Mouse (Mus musculus): ENCODE results near the gene Asb6. TPM values are rescaled to one million over a fixed set of nuclear protein-coding genes. Genes with fewer than 3 reads are reported as not detected.

Gene Asb6
- polyA plus RNA-seq, 1 experiment = 46.6 TPM

DNA sequence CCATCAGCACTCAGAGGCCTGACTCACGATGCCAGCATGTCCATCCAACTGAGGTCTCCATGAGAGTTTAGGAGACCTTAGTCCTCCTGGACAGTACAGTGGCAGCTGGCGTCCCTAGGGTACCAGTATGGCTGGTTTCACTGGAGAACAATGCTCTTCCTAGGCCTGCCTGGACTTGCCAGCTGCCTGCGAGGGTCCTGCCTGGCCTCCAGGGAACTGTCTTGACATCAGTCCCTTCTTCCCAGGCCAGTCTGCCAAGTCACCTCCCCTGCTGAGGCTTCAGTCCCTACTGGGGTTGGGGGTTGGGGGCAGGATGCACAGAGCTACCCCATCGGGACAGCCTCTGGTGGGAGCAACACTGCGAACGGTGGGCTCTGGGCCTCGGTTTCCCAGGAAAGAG, 38.1 kb downstream of the Asb6 start:
- TF ChIP-seq CTCF (IDR thresholded peaks at IDR 0.05; ENCODE audit: borderline replicate concordance, insufficient read depth, low read depth, low read length) = no peak
- TF ChIP-seq POLR2A (IDR thresholded peaks at IDR 0.05; ENCODE audit: borderline replicate concordance, insufficient read depth, low read length) = no peak
- Histone ChIP-seq H3K27me3 (ENCODE audit: control insufficient read depth, insufficient read depth, low read length) (no peaks in the 10 kb centered on the region), H3K4me1 (ENCODE audit: control insufficient read depth, insufficient read depth, low read length) (no peaks in the 10 kb centered on the region), H3K27ac (ENCODE audit: insufficient read depth, low read length) (no peak overlapping the region), H3K4me3 (replicated peaks; ENCODE audit: insufficient read depth, low read depth, low read length) (no peak overlapping the region)
- WGBS = 70% methylated on average over 7 of the region's 7 CpGs
- no peak for DNase-seq

DNA sequence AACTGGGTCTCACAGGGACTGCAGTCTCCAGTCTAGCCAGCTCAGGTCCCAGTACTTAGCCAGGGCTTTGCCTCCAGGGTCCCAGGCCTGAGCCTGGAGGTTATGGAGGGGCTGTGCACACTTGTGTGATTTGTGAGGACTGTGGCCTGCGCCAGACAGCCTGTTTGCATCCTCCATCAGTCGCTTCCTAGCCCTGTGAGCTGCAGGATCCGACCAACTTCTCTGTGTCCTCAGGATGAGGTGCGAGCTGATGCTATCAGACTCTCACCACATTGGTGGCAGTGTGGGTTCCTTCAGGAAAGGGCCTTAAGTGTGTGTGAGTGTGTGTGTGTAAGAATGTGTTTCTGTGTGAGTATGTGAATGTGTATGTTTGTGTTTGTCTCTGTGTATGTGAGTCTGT, 42.7 kb downstream of the Asb6 start:
- Histone ChIP-seq H3K4me1 (ENCODE audit: control insufficient read depth, insufficient read depth, low read length) (no peaks in the 10 kb centered on the region), H3K4me3 (replicated peaks; ENCODE audit: insufficient read depth, low read depth, low read length) (no peak overlapping the region), H3K27me3 (ENCODE audit: control insufficient read depth, insufficient read depth, low read length) (no peaks in the 10 kb centered on the region), H3K27ac (ENCODE audit: insufficient read depth, low read length) (no peak overlapping the region)
- no peak for DNase-seq
- TF ChIP-seq POLR2A (IDR thresholded peaks at IDR 0.05; ENCODE audit: borderline replicate concordance, insufficient read depth, low read length) (no peak), CTCF (IDR thresholded peaks at IDR 0.05; ENCODE audit: borderline replicate concordance, insufficient read depth, low read depth, low read length) (no peak)
- WGBS = 77% methylated on average over 4 of the region's 4 CpGs

DNA sequence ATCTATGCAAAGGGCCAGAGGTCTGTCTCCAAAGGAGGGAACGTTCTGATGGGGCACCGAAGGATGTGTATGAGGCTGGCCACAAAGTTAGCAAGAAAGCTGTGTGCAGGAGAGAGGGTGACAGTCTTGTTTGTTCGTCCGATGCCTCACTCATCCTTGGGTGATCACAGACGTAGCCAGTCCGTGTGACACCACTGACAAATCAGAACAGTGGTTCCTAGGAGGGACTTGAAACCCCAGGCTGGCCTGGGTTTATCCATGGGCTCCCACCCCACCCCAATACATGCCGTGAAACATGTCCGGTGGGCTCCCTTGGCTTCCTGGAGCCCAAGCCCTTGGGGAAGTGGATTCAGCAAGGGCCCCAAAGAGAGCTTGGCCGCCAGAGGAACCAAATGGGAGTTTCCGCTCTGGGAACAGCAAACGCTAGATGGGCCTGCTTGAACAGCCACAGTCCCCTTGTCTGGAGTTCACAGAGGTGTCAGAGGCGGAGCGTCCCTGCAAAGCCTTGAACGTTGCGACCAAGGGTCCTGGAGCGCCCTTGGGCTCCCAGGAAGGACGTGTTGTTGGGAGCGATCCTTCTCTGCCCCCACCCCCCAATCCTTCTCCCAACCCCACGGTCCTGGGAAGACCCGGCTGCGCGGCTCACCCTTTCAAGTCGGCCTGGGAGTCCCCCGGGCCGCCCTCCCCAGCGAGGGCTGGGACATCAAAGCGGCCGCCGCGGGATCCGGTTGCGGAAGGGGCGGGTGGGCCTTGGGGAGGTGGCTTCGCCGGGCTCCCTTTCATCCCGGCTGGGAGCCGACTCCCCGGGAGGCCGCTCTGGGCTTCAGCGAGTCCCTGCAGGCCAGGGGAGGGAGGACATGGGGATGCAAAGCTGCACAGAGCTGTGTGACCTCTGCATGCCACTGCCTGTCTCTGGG, 45.8 kb downstream of the Asb6 start:
- 43% methylated on average over 40 of the region's 40 CpGs for WGBS
- H3K4me1 ChIP-seq (ENCODE audit: control insufficient read depth, insufficient read depth, low read length) = no peaks in the 10 kb centered on the region
- TF ChIP-seq CTCF (IDR thresholded peaks at IDR 0.05; ENCODE audit: borderline replicate concordance, insufficient read depth, low read depth, low read length) = no peak
- no peak for TF ChIP-seq POLR2A (IDR thresholded peaks at IDR 0.05; ENCODE audit: borderline replicate concordance, insufficient read depth, low read length)
- no peak overlapping the region for H3K4me3 ChIP-seq (replicated peaks; ENCODE audit: insufficient read depth, low read depth, low read length)
- no peaks in the 10 kb centered on the region for H3K27me3 ChIP-seq (ENCODE audit: control insufficient read depth, insufficient read depth, low read length)
- DNase-seq = no peak
- H3K27ac ChIP-seq (ENCODE audit: insufficient read depth, low read length) = 0 out of 2 replicates have a peak overlapping the region, but pooled peaks have one; percentile 26

DNA sequence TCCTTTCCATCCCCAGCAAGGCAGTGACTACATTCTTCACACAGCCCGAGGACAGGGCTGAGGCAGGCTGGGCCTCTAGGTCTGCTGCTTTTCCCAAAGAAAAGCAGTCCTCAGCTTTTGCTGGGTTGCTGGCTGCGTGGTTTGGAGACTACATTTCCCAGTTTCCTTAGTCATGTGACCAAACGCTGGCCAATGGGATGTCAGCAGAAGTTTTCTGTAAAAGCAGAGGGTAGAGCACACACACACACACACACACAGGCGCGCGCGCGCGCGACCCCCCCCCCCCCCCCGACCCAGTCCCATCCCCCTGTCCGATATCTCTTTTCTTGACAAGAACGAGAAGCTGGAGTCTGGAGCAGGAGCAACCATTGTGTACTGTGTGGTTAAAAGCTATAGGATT, 46.8 kb downstream of the Asb6 start:
- TF ChIP-seq POLR2A (IDR thresholded peaks at IDR 0.05; ENCODE audit: borderline replicate concordance, insufficient read depth, low read length) (no peak), CTCF (IDR thresholded peaks at IDR 0.05; ENCODE audit: borderline replicate concordance, insufficient read depth, low read depth, low read length) (no peak)
- 0% methylated on average over 13 of the region's 13 CpGs for WGBS
- H3K27ac ChIP-seq (ENCODE audit: insufficient read depth, low read length) = no peak overlapping the region
- H3K27me3 ChIP-seq (ENCODE audit: control insufficient read depth, insufficient read depth, low read length) = no peaks in the 10 kb centered on the region
- no peaks in the 10 kb centered on the region for H3K4me1 ChIP-seq (ENCODE audit: control insufficient read depth, insufficient read depth, low read length)
- peak; percentile 60 to 66 for DNase-seq
- no peak overlapping the region for H3K4me3 ChIP-seq (replicated peaks; ENCODE audit: insufficient read depth, low read depth, low read length)

DNA sequence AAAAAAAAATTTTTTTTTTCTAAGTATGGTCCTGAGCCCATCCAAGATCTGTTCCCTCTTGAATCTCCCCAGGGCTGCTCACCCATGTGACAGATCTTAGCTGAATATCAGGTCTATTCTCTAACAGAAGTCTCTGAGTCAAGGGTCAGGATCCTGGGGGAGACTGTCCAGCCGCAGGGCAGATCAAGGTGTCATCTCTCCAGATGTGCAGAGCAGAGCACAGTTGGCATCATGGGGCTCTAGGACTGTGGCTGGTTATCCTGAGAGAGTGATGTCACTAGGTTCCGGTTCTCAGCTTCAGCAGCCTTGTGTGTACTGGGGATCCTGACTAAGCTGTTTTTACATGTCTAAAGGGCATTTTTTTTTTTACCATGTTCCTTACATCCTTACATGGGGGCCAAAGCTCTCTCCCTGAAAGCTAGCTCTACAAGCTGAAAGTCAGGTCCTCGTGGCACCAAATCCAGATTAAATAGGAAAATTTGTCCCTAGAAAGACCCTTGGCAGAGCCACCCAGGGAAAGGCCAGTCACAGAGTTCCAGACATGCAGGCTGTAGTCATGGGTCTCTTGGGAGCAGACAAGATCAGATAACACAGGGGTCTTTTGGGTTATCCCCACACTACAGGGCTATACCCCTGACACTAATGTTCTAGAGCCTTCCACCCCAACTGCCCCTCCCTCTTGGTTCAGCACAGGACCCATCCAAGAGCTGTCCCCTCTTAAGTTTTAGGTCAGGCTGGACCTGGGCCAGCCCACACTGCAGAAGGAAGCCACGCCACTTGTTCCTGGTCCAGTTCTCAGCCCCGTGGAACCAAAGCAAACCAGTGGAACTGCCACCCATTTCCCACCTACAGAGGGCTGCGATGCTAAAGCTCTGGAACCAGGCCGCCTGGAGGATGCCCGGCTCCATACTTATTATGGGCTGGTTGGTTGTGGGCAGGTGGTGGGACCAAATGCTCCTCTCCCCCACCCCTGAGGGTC, 47.5 kb downstream of the Asb6 start:
- no peak overlapping the region for H3K4me3 ChIP-seq (replicated peaks; ENCODE audit: insufficient read depth, low read depth, low read length)
- no peaks in the 10 kb centered on the region for H3K27me3 ChIP-seq (ENCODE audit: control insufficient read depth, insufficient read depth, low read length)
- DNase-seq = no peak
- H3K4me1 ChIP-seq (ENCODE audit: control insufficient read depth, insufficient read depth, low read length) = no peaks in the 10 kb centered on the region
- TF ChIP-seq POLR2A (IDR thresholded peaks at IDR 0.05; ENCODE audit: borderline replicate concordance, insufficient read depth, low read length) (no peak), CTCF (IDR thresholded peaks at IDR 0.05; ENCODE audit: borderline replicate concordance, insufficient read depth, low read depth, low read length) (no peak)
- no peak overlapping the region for H3K27ac ChIP-seq (ENCODE audit: insufficient read depth, low read length)
- 72% methylated on average over 8 of the region's 8 CpGs for WGBS

DNA sequence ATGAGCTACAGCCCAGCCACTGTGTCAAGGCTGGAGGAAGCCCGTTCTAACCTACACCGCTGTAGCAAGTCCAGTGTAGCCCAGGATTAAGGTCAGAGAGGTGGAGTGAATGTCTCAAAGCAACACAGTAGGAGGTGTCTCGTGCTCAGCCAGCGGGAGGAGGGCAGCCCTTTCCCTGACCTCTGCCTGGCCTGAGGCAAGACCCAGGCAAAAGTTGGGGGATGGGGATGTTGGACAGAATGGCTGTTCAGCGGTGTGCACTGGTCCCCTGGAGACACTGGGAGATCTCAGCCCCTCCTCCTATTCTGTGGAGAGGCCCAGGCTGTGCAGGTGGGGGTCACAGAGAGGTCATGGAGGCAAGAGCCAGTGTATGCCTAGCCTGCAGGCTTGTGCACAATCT, 50.9 kb downstream of the Asb6 start:
- H3K4me1 ChIP-seq (ENCODE audit: control insufficient read depth, insufficient read depth, low read length) = no peaks in the 10 kb centered on the region
- no peak for DNase-seq
- 28% methylated on average over 5 of the region's 5 CpGs for WGBS
- TF ChIP-seq CTCF (IDR thresholded peaks at IDR 0.05; ENCODE audit: borderline replicate concordance, insufficient read depth, low read depth, low read length) (no peak), POLR2A (IDR thresholded peaks at IDR 0.05; ENCODE audit: borderline replicate concordance, insufficient read depth, low read length) (no peak)
- H3K4me3 ChIP-seq (replicated peaks; ENCODE audit: insufficient read depth, low read depth, low read length) = no peak overlapping the region
- no peak overlapping the region for H3K27ac ChIP-seq (ENCODE audit: insufficient read depth, low read length)
- no peaks in the 10 kb centered on the region for H3K27me3 ChIP-seq (ENCODE audit: control insufficient read depth, insufficient read depth, low read length)

DNA sequence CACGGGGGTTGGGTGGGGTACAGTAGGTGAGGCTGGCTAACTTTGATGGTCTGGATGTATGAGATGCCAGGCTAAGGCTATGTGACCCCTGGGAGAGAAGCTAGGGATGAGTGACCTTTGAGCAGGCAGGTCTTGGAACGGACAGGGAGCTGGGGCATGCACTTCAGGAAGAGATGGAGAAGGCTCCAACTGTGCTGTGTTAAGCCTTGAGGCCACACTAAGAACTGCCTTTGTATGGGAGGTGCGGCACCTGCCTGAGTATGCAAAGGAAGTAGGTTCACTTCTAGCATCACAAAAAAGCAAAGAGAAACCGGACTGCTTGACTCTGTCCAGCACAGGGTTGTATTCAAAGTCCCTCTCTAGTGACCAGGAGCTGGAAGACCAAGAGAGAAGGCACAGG, 51.9 kb downstream of the Asb6 start:
- H3K4me1 ChIP-seq (ENCODE audit: control insufficient read depth, insufficient read depth, low read length) = peaks cover 1% of the 10 kb centered on the region
- WGBS = 86% methylated on average over 4 of the region's 4 CpGs
- H3K27me3 ChIP-seq (ENCODE audit: control insufficient read depth, insufficient read depth, low read length) = no peaks in the 10 kb centered on the region
- H3K27ac ChIP-seq (ENCODE audit: insufficient read depth, low read length) = no peak overlapping the region
- H3K4me3 ChIP-seq (replicated peaks; ENCODE audit: insufficient read depth, low read depth, low read length) = no peak overlapping the region
- TF ChIP-seq CTCF (IDR thresholded peaks at IDR 0.05; ENCODE audit: borderline replicate concordance, insufficient read depth, low read depth, low read length) (no peak), POLR2A (IDR thresholded peaks at IDR 0.05; ENCODE audit: borderline replicate concordance, insufficient read depth, low read length) (no peak)
- DNase-seq = no peak

Measured in cerebellum, adult 2 months (tissue).